Mouse (Mus musculus) forebrain, postnatal 0 days (tissue): ENCODE data around the gene Tmem26. TPM values are rescaled to one million over a fixed set of nuclear protein-coding genes. Genes with fewer than 3 reads are reported as not detected.
A peak's percentile ranks its signal among the peaks of the same experiment; 100 is the strongest.

ENCODE experiments used
- ATAC-seq: fragments of 200-750 bp; cut with Nextera tagmentation; 2 replicates; pipeline ENCODE4 v1.8.0; 2017; ENCODE audit warnings: mild to moderate bottlenecking, moderate library complexity
- DNase-seq: peaks from one replicate; pipeline ENCODE4 v3.0.0-alpha.2; 2015
- H3K27ac ChIP-seq: fragments of 300-500 bp; sonication (generic); 2 replicates; pipeline ENCODE4 v1.5.1; 2014; ENCODE audit warnings: low read depth, mild to moderate bottlenecking, antibody characterized with exemption, low read length, moderate library complexity, mixed read lengths
- H3K27me3 ChIP-seq: fragments of 300-500 bp; sonication (generic); 2 replicates; pipeline ENCODE4 v1.6.1; 2014; ENCODE audit warnings: mild to moderate bottlenecking, low read length, mixed read lengths; ENCODE audit not compliant: insufficient read depth
- H3K36me3 ChIP-seq: fragments of 300-500 bp; sonication (generic); 2 replicates; pipeline ENCODE4 v1.6.1; 2014; ENCODE audit warnings: mild to moderate bottlenecking, moderate library complexity; ENCODE audit not compliant: insufficient read depth
- H3K4me1 ChIP-seq: fragments of 300-500 bp; sonication (generic); 2 replicates; pipeline ENCODE4 v1.6.1; 2014; ENCODE audit warnings: antibody characterized with exemption; ENCODE audit not compliant: insufficient read depth
- H3K4me2 ChIP-seq: fragments of 300-500 bp; sonication (generic); 2 replicates; pipeline ENCODE4 v1.6.1; 2014; ENCODE audit warnings: low read depth, mild to moderate bottlenecking, moderate library complexity
- H3K4me3 ChIP-seq: fragments of 300-500 bp; sonication (generic); 2 replicates; pipeline ENCODE4 v1.5.1; 2014; ENCODE audit warnings: low read depth, low read length, mixed read lengths
- H3K9ac ChIP-seq: fragments of 300-500 bp; sonication (generic); 2 replicates; pipeline ENCODE4 v1.6.1; 2014; ENCODE audit warnings: mild to moderate bottlenecking
- H3K9me3 ChIP-seq: fragments of 300-500 bp; sonication (generic); 2 replicates; pipeline ENCODE4 v1.6.1; 2016; ENCODE audit warnings: low read length
- CTCF ChIP-seq: sonication (generic); IDR thresholded peaks from 2 replicates; pipeline ENCODE4 v1.5.1; 2016; ENCODE audit warnings: antibody characterized with exemption, control low read depth, low read depth
- WGBS: fragments of 180-500 bp; shearing (Covaris S2); extraction: QIAGEN DNeasy Blood & Tissue Kit; methylation state at CpG from one replicate; pipeline ENCODE4 v1.1.7; 2014; 5-methylcytosine and 5-hydroxymethylcytosine counted together
- polyA plus RNA-seq: library from polyadenylated mRNA; unstranded; fragments of >200 nt; fragmentation: Nextera tagmentation; extraction: Ambion mirVana; gene quantifications from 2 replicates; pipeline ENCODE4 v1.2.1, GENCODE M21; 2015
- total RNA-seq: library from RNA; depleted of rRNA; stranded (reverse); fragments of >200 nt; gene quantifications from 2 replicates; pipeline ENCODE4 v1.2.3, GENCODE M21; 2014

Gene Tmem26
- total and polyA plus RNA-seq, 2 experiments from 2014 or later = 3.8 to 6.1 TPM

DNA sequence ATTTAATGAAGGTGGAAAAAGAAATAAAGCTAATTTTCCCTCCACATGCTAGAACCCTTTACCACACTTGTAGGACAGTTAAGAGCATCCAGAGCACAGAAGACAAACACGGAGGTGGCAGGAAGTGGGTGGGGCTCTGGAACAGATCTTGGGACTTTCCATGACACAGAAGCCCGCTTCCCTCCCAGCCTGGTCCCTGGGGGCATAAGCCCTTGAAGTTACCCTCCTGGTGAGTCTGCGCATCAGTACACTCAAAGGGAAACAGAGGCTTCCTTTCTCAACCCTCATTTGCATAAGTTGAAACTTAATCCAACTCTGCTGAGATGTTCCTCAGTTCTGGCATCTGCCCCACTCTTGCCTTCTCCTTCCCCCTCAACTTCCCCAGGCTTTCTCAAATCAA lies 72.0 kb downstream of the Tmem26 start:
- H3K36me3 ChIP-seq = no peaks in the 10 kb centered on the region
- no peak overlapping the region for H3K9ac ChIP-seq
- H3K4me3 ChIP-seq = no peak overlapping the region
- no peaks in the 10 kb centered on the region for H3K27me3 ChIP-seq
- ATAC-seq (no peak), DNase-seq (no peak)
- H3K4me1 ChIP-seq = no peaks in the 10 kb centered on the region
- no peak overlapping the region for H3K27ac ChIP-seq
- WGBS = 14% methylated on average over 3 of the region's 3 CpGs
- TF ChIP-seq CTCF = no peak
- no peak overlapping the region for H3K4me2 ChIP-seq
- no peaks in the 10 kb centered on the region for H3K9me3 ChIP-seq

DNA sequence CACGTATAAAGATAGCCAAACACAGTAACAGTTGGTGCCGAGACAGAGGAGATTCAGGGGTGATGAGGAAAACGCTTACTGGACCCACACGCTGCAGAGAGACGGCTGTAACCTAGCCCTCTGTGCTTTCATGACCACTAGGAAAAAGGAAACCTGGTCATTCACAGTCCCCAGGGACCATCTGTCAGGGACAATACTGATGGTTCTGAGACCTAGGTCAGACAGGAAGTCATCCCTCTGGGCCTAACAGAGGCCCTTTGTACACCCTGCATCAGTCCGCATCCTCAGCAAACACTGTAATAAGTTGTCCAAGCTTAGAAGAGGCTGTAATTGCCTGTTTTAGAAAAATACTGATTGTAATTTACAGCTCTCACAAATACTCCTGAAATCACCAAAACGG lies 76.4 kb downstream of the Tmem26 start:
- no peak for DNase-seq

DNA sequence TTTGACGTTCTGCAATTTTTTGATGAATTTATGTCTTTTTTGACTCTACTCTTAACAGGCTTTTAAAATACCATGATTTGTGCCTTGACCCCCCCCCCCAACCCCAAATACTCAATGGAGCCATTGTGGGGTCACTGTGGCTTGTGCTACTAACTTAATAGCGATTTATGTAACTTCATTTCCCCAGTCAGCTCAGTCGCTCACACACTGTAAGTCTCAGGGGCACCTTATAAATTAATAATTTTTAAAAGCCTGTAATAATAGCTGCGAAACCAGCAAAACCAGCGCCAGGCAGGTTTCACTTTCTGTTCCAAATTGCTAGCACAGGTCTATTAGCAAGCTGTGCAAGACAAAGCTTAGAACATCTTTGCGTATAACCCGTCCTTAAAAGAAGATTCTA lies 76.9 kb downstream of the Tmem26 start:
- ATAC-seq (no peak), DNase-seq (no peak)
- H3K9me3 ChIP-seq = no peaks in the 10 kb centered on the region
- no peak overlapping the region for H3K9ac ChIP-seq
- TF ChIP-seq CTCF = no peak
- H3K27ac ChIP-seq = no peak overlapping the region
- H3K36me3 ChIP-seq = no peaks in the 10 kb centered on the region
- 85% methylated on average over 7 of the region's 7 CpGs for WGBS
- H3K4me1 ChIP-seq = no peaks in the 10 kb centered on the region
- no peaks in the 10 kb centered on the region for H3K27me3 ChIP-seq
- no peak overlapping the region for H3K4me3 ChIP-seq
- H3K4me2 ChIP-seq = no peak overlapping the region

More for the DNA sequence above, 76.4 kb downstream of the Tmem26 start:
- no peaks in the 10 kb centered on the region for H3K36me3 ChIP-seq
- no peaks in the 10 kb centered on the region for H3K27me3 ChIP-seq
- H3K9me3 ChIP-seq = no peaks in the 10 kb centered on the region
- H3K4me3 ChIP-seq = no peak overlapping the region
- no peak overlapping the region for H3K4me2 ChIP-seq
- WGBS = 75% methylated on average over 7 of the region's 7 CpGs
- no peak for ATAC-seq
- no peak overlapping the region for H3K9ac ChIP-seq
- H3K4me1 ChIP-seq = no peaks in the 10 kb centered on the region
- no peak for TF ChIP-seq CTCF
- H3K27ac ChIP-seq = no peak overlapping the region

DNA sequence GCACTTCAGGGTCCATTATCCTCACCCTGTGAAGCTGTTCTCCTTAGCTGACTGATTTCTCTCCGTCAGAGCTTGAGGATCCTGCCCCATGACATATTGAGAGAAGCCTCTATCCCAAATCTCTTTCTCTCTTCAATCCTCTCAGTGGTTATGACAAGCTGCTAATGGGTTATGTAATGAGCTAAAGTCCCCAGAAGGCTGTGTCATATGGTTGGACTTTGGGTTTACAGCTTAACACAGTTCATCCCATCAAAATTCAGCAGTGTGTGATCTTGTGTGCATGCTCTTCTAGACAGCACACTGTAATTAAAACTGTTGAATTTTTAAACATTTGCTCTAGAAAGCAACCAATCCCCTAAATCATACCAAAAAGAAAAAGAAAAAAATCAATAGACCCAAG lies 82.9 kb downstream of the Tmem26 start:
- TF ChIP-seq CTCF = no peak
- Histone ChIP-seq H3K4me2 (no peak overlapping the region), H3K27ac (no peak overlapping the region), H3K4me3 (no peak overlapping the region), H3K27me3 (no peaks in the 10 kb centered on the region), H3K9me3 (no peaks in the 10 kb centered on the region), H3K9ac (no peak overlapping the region), H3K4me1 (peaks cover 3% of the 10 kb centered on the region; the same call in 1 of the 2 replicates), H3K36me3 (no peaks in the 10 kb centered on the region)
- peak; percentile 88 for ATAC-seq
- 46% methylated on average over 1 of the region's 1 CpGs for WGBS
- DNase-seq = peak; percentile 25

DNA sequence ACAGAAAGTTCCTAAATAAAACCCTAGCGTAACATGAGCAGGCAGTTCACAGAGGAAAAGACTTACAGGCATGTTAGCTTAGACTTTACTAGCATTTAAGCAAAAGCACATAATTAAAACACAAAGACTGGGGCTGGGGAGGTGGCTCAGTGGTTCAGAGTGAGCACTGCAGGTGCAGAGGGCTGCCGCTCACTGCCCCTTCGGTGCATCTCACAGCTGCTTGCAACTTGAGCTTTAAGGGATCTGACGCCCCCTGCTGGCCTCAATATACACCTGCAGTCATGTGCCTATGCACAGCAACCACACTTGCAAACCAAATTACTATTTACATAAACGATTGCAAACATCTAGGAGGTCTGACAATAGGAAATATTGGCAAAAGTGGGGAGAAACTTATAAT lies 87.5 kb downstream of the Tmem26 start:
- no peak for TF ChIP-seq CTCF
- H3K9ac ChIP-seq = no peak overlapping the region
- H3K4me2 ChIP-seq = no peak overlapping the region
- H3K36me3 ChIP-seq = no peaks in the 10 kb centered on the region
- no peaks in the 10 kb centered on the region for H3K9me3 ChIP-seq
- no peak overlapping the region for H3K4me3 ChIP-seq
- WGBS = 88% methylated on average over 5 of the region's 5 CpGs
- DNase-seq = no peak
- H3K27me3 ChIP-seq = no peaks in the 10 kb centered on the region
- H3K27ac ChIP-seq = no peak overlapping the region
- H3K4me1 ChIP-seq = peaks cover 3% of the 10 kb centered on the region; the same call in 1 of the 2 replicates
- ATAC-seq = no peak

DNA sequence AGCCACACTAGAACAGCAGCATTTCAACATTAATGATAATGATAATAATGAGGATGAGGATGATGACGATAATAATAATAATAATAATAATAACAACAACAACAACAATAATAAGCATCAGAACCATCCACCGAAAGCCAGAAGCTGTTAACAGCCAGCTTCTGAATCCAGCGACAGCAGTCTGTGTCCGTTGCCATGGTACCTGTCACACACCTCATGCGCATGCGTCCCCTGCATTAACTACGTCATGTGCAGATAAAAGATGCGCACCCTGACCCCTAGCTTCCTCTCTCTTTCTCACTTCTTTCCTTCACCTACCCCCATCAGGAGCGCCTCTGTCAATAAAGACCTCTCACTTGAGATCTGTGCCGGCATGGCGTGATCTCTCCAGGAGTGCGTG lies 89.3 kb downstream of the Tmem26 start:
- Histone ChIP-seq H3K36me3 (no peaks in the 10 kb centered on the region), H3K4me2 (no peak overlapping the region), H3K9me3 (no peaks in the 10 kb centered on the region), H3K4me1 (no peaks in the 10 kb centered on the region), H3K4me3 (no peak overlapping the region), H3K9ac (no peak overlapping the region), H3K27me3 (no peaks in the 10 kb centered on the region), H3K27ac (no peak overlapping the region)
- 88% methylated on average over 12 of the region's 12 CpGs for WGBS
- ATAC-seq (no peak), DNase-seq (no peak)
- TF ChIP-seq CTCF = no peak

DNA sequence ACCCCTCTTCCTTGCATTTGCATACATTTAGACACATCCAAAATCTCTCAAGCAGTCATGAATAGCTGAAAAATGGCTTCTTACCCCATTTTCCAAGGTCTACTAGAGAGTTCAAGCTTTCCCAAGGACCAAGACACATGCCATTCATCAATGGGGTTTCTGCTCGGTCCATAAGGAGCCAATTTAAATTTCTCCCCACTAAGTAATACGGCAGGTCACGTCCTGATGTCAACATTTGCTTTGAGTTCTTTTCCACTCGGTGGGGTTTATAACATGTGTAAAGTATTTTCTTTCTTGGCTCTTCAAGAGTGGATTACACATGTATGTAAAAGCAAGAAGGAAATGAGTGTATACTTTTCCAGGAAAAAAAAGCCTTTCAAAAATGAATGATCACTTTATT lies 93.8 kb downstream of the Tmem26 start:
- Histone ChIP-seq H3K9ac (no peak overlapping the region), H3K4me3 (no peak overlapping the region), H3K27ac (no peak overlapping the region), H3K36me3 (no peaks in the 10 kb centered on the region), H3K4me2 (no peak overlapping the region), H3K4me1 (no peaks in the 10 kb centered on the region), H3K27me3 (no peaks in the 10 kb centered on the region), H3K9me3 (no peaks in the 10 kb centered on the region)
- WGBS = 84% methylated on average over 4 of the region's 4 CpGs
- no peak for TF ChIP-seq CTCF
- DNase-seq (no peak), ATAC-seq (no peak)
